ENCODE assay signal across 12 mouse cellular contexts in the genomic region with DNA sequence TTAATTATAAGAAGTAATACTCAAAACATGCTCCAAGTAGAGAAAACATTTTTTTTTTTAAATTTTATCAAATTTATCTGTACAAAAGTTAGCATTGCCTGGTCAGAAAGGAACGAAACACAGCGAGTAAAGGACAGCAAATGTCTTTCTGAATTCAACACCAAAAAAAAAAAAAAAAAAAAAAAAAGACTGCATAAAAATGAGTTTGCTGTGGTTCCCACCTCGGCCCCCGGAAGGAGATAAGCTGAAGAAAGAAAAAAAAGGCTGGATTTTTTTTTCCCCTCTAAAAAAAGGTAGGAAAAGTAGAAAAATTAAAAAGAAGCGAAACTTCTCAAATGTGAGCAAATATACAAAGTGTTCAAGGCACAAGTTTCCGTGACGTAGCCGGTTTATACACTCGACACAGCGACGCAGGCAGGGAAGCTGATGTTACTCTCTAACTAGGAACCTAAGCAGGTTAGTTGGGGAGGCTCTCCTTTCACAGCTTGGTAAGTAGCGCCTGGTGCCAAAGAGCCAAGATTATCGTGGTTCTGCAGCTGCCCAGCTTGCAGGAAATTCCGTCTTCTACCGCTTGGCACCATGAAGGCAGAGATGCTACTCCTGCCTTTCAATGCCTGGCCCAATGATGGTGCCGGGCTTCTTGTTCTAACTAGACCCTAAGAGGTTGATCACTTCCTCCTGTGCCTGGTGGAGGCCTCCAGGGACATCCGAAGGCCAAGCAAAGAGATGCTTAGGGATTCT. TPM values are rescaled to one million over a fixed set of nuclear protein-coding genes. Genes with fewer than 3 reads are reported as not detected.
DNase-seq lines count a peak whose midpoint lies in the region; ATAC-seq and TF ChIP-seq lines count a peak whose summit lies in the region.
"Had no signal": no experiment of that assay in that cellular context is flagged by ENCODE, and none has a peak within 500 bp of the region (broad histone marks: within the 10 kb centered on the region; RNA-seq: fewer than 3 reads in every experiment).

No protein-coding gene starts in this region.

- no peak overlapping the region for H3K4me2 ChIP-seq in forebrain, embryonic 12.5 days
- no peak overlapping the region for H3K4me2 ChIP-seq in stomach, embryonic 16.5 days (ENCODE audit: low read depth, low read length)
- no peak overlapping the region for H3K4me2 ChIP-seq in stomach, postnatal 0 days (replicated peaks; ENCODE audit: low read depth)
- 0 out of 2 replicates have a peak overlapping the region, but pooled peaks have one; percentile 14 for H3K4me2 ChIP-seq in limb, embryonic 13.5 days (replicated peaks)

- no peak overlapping the region for H3K4me3 ChIP-seq in forebrain, embryonic 12.5 days (replicated peaks)
- no peak overlapping the region for H3K4me3 ChIP-seq in forebrain, embryonic 10.5 days
- no peak overlapping the region for H3K4me3 ChIP-seq in stomach, embryonic 16.5 days (replicated peaks; ENCODE audit: low read length)
- H3K4me3 ChIP-seq in stomach, postnatal 0 days (ENCODE audit: low read depth, low read length): no peak overlapping the region
- H3K4me3 ChIP-seq in limb, embryonic 13.5 days: no peak overlapping the region
- no peak overlapping the region for H3K4me3 ChIP-seq in heart, embryonic 10.5 days

- no peak for TF ChIP-seq CTCF in stomach, postnatal 0 days (IDR thresholded peaks at IDR 0.05; ENCODE audit: low read depth)

- peaks cover 66% of the 10 kb centered on the region for H3K4me1 ChIP-seq in forebrain, embryonic 12.5 days
- peaks cover 76% of the 10 kb centered on the region for H3K4me1 ChIP-seq in forebrain, embryonic 10.5 days
- peaks cover 12% of the 10 kb centered on the region for H3K4me1 ChIP-seq in stomach, embryonic 16.5 days (ENCODE audit: control insufficient read depth, insufficient read depth, low read length)
- H3K4me1 ChIP-seq in stomach, postnatal 0 days (replicated peaks; ENCODE audit: control insufficient read depth, insufficient read depth): 0 out of 2 replicates have a peak, but pooled peaks cover 3% of the 10 kb centered on the region
- peaks cover 48% of the 10 kb centered on the region for H3K4me1 ChIP-seq in limb, embryonic 13.5 days
- peaks cover 60% of the 10 kb centered on the region for H3K4me1 ChIP-seq in heart, embryonic 10.5 days

- no peak for TF ChIP-seq EP300 in stomach, postnatal 0 days (optimal IDR thresholded peaks at IDR 0.05)

- peak overlapping the region; percentile 75; the same call in 1 of the 2 replicates for H3K27ac ChIP-seq in forebrain, embryonic 12.5 days
- no peak overlapping the region for H3K27ac ChIP-seq in forebrain, embryonic 10.5 days
- peak overlapping the region; percentile 27; the same call in 1 of the 2 replicates for H3K27ac ChIP-seq in stomach, embryonic 16.5 days (ENCODE audit: low read length)
- H3K27ac ChIP-seq in stomach, postnatal 0 days (replicated peaks): no peak overlapping the region
- no peak overlapping the region for H3K27ac ChIP-seq in limb, embryonic 13.5 days
- no peak overlapping the region for H3K27ac ChIP-seq in heart, embryonic 10.5 days
- H3K27ac ChIP-seq: liver, embryonic 14.5 days had no signal

- ATAC-seq in forebrain, embryonic 12.5 days (ENCODE audit: low FRiP score): no peak
- no peak for ATAC-seq in stomach, embryonic 16.5 days (ENCODE audit: insufficient read depth, low FRiP score)
- no peak for ATAC-seq in stomach, postnatal 0 days (ENCODE audit: low FRiP score, low TSS enrichment)
- ATAC-seq in limb, embryonic 13.5 days (ENCODE audit: low FRiP score, low read depth): no peak
- no peak for ATAC-seq in monocyte, adult 5-6 weeks (replicated peaks; ENCODE audit: insufficient number of reproducible peaks, low FRiP score, low TSS enrichment, poor library complexity, severe bottlenecking)

- H3K9me3 ChIP-seq in forebrain, embryonic 12.5 days: no peaks in the 10 kb centered on the region
- H3K9me3 ChIP-seq in forebrain, embryonic 10.5 days: no peaks in the 10 kb centered on the region
- no peaks in the 10 kb centered on the region for H3K9me3 ChIP-seq in stomach, embryonic 16.5 days (replicated peaks; ENCODE audit: control insufficient read depth, low read length)
- H3K9me3 ChIP-seq in stomach, postnatal 0 days (ENCODE audit: control insufficient read depth, low read length): no peaks in the 10 kb centered on the region
- H3K9me3 ChIP-seq in limb, embryonic 13.5 days: no peaks in the 10 kb centered on the region
- H3K9me3 ChIP-seq in heart, embryonic 10.5 days: no peaks in the 10 kb centered on the region

- no peak for DNase-seq in forebrain, embryonic 10.5 days (ENCODE audit: extremely low spot score, low spot score)
- DNase-seq in stomach, postnatal 0 days (ENCODE audit: low spot score): no peak
- no peak for DNase-seq in kidney, postnatal 36 days
- DNase-seq in heart, embryonic 10.5 days (ENCODE audit: low spot score): no peak
- DNase-seq: heart, postnatal 36 days; kidney, adult 9 months; lung, postnatal 36 days had no signal

- no peak overlapping the region for H3K9ac ChIP-seq in forebrain, embryonic 12.5 days
- H3K9ac ChIP-seq in stomach, embryonic 16.5 days (ENCODE audit: low read length): no peak overlapping the region
- H3K9ac ChIP-seq in stomach, postnatal 0 days (ENCODE audit: low read length): no peak overlapping the region
- no peak overlapping the region for H3K9ac ChIP-seq in limb, embryonic 13.5 days
- H3K9ac ChIP-seq: liver, embryonic 14.5 days had no signal

- H3K27me3 ChIP-seq in forebrain, embryonic 12.5 days: peaks cover 58% of the 10 kb centered on the region
- H3K27me3 ChIP-seq in forebrain, embryonic 10.5 days (ENCODE audit: poor library complexity, severe bottlenecking): peaks cover 85% of the 10 kb centered on the region
- peaks cover 21% of the 10 kb centered on the region for H3K27me3 ChIP-seq in stomach, embryonic 16.5 days (ENCODE audit: control insufficient read depth, insufficient read depth, low read length)
- peaks cover 3% of the 10 kb centered on the region; the same call in 1 of the 2 replicates for H3K27me3 ChIP-seq in stomach, postnatal 0 days (ENCODE audit: control insufficient read depth, insufficient read depth, low read length)
- peaks cover 31% of the 10 kb centered on the region for H3K27me3 ChIP-seq in limb, embryonic 13.5 days
- peaks cover 51% of the 10 kb centered on the region for H3K27me3 ChIP-seq in heart, embryonic 10.5 days (ENCODE audit: insufficient read depth, poor library complexity, severe bottlenecking)

- H3K36me3 ChIP-seq in forebrain, embryonic 12.5 days (replicated peaks): 0 out of 2 replicates have a peak, but pooled peaks cover 6% of the 10 kb centered on the region
- peaks cover 11% of the 10 kb centered on the region for H3K36me3 ChIP-seq in forebrain, embryonic 10.5 days (replicated peaks)
- H3K36me3 ChIP-seq in stomach, embryonic 16.5 days (ENCODE audit: control insufficient read depth, insufficient read depth, low read length): no peaks in the 10 kb centered on the region
- no peaks in the 10 kb centered on the region for H3K36me3 ChIP-seq in stomach, postnatal 0 days (ENCODE audit: control insufficient read depth, insufficient read depth, low read length)
- H3K36me3 ChIP-seq in limb, embryonic 13.5 days: peaks cover 6% of the 10 kb centered on the region; the same call in 1 of the 2 replicates
- 0 out of 2 replicates have a peak, but pooled peaks cover 2% of the 10 kb centered on the region for H3K36me3 ChIP-seq in heart, embryonic 10.5 days

- WGBS in forebrain, embryonic 12.5 days: 79% methylated on average over 17 of the region's 17 CpGs
- WGBS in forebrain, embryonic 10.5 days: 81% methylated on average over 17 of the region's 17 CpGs
- 75% methylated on average over 17 of the region's 17 CpGs for WGBS in stomach, embryonic 16.5 days
- WGBS in stomach, postnatal 0 days: 76% methylated on average over 17 of the region's 17 CpGs
- WGBS in limb, embryonic 13.5 days: 76% methylated on average over 17 of the region's 17 CpGs
- WGBS in heart, embryonic 10.5 days: 72% methylated on average over 17 of the region's 17 CpGs

RNA-seq across cellular contexts. Expression of a gene that starts 4.5 kb away (rescaled TPM):
- polyA plus RNA-seq in forebrain, embryonic 12.5 days (2016; fragmentation: Nextera tagmentation; extraction: Ambion mirVana): 10.3 and 15.1 TPM in 2 replicates
- 10.9 and 12.1 TPM in 2 replicates for polyA plus RNA-seq in forebrain, embryonic 10.5 days (2016; fragmentation: Nextera tagmentation; extraction: Ambion mirVana)
- 3.0 and 3.3 TPM in 2 replicates for polyA plus RNA-seq in stomach, embryonic 16.5 days (2015; fragmentation: Nextera tagmentation; extraction: Ambion mirVana)
- polyA plus RNA-seq in stomach, postnatal 0 days (2015; fragmentation: Nextera tagmentation; extraction: Ambion mirVana): 1.4 and 1.6 TPM in 2 replicates
- polyA plus RNA-seq in limb, embryonic 13.5 days (2015; fragmentation: Nextera tagmentation; extraction: Ambion mirVana): 15.0 and 16.5 TPM in 2 replicates
- 1.2 TPM in 1 of 3 replicates, not detected in the others for total RNA-seq in monocyte, adult 5-6 weeks (2017)
- 2.0 and 3.6 TPM in 2 replicates for polyA plus RNA-seq in heart, embryonic 10.5 days (2016; fragmentation: Nextera tagmentation; extraction: Ambion mirVana)

RNA-seq across cellular contexts. Expression of a gene that starts 12.9 kb away (rescaled TPM):
- polyA plus RNA-seq in forebrain, embryonic 12.5 days (2016; fragmentation: Nextera tagmentation; extraction: Ambion mirVana): 17.8 and 21.0 TPM in 2 replicates
- 22.0 and 24.0 TPM in 2 replicates for polyA plus RNA-seq in forebrain, embryonic 10.5 days (2016; fragmentation: Nextera tagmentation; extraction: Ambion mirVana)
- 27.0 and 28.9 TPM in 2 replicates for polyA plus RNA-seq in stomach, embryonic 16.5 days (2015; fragmentation: Nextera tagmentation; extraction: Ambion mirVana)
- polyA plus RNA-seq in stomach, postnatal 0 days (2015; fragmentation: Nextera tagmentation; extraction: Ambion mirVana): 16.3 and 17.7 TPM in 2 replicates
- polyA plus RNA-seq in limb, embryonic 13.5 days (2015; fragmentation: Nextera tagmentation; extraction: Ambion mirVana): 31.2 and 33.2 TPM in 2 replicates
- total RNA-seq in monocyte, adult 5-6 weeks (2017): 10.4 to 17.8 TPM (median 11.8 TPM) in 3 replicates
- 36.8 and 43.1 TPM in 2 replicates for polyA plus RNA-seq in heart, embryonic 10.5 days (2016; fragmentation: Nextera tagmentation; extraction: Ambion mirVana)

Comparison
In these comparisons a context has a peak if more than half of its experiments do, and no peak if none do; other contexts are left out.
1. H3K27ac ChIP-seq: peak in forebrain, embryonic 12.5 days (single experiment) and stomach, embryonic 16.5 days (single experiment); none in forebrain, embryonic 10.5 days (single experiment), stomach, postnatal 0 days (single experiment), limb, embryonic 13.5 days (single experiment) and heart, embryonic 10.5 days (single experiment).